Mouse (Mus musculus) 3T3-L1 (cell line): Measurements from ENCODE around the gene C1qc.

Experiments used
- DNase-seq: peaks from one replicate; pipeline ENCODE4 v3.0.0-alpha.2; 2015; ENCODE audit warnings: low read depth, low spot score

The C1qc gene

DNA sequence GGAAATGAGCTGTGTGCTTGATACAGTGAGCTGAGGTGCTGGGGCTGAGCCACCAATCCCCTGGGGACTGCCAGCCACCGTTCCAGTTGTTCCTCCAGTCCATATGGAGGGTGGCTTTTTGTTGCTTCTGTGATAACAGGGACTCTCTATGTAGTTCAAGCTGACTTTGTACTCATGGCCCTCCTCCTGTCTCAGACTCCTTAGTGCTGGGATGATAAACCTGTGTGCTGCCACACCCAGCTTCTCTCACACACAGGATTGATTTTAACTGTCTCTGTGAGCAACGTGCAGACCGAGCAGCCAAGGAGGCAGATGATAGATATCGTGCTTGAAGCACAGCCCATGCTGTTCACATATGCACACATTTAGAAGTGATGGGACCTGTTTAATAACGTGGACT is 40.7 kb downstream of the C1qc start:
- no peak for DNase-seq

DNA sequence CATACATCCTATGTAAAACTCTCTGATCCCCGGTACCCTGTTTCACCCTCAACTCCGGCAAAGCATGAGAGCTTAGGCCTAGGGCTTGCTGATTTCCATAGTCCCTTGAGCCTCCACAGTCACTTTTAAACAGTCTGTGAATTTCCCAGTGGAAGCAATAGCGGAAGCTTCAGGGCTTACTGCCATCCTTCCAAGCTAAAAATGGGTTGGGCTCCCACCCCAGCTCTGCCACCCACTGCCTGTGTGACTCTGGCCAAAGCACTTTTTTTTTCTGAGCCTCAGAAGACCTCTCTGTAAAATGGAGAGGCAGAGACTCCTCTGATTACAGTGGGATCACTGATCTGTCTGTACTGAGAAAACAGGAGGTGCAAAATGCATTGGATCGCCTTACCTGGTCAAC is 44.3 kb downstream of the C1qc start:
- no peak for DNase-seq

DNA sequence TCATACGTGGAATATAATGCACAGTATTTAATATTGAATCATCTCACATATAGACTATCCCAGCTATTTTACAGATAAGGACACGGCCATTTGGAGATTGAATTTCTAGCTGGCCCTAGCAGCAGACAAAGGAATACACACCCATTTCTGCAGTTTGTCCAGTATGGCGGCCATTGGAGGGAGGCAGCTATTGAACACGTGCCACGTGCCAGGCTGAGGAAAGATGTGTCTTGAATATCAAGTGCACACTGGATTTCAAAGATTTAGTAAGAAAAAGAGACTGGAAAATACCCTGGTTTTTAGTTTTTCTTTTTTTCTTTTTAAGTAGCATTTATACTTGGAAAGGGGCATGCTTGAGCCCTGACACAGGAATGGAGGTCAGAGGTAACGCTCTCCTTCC is 45.7 kb downstream of the C1qc start:
- DNase-seq = no peak

DNA sequence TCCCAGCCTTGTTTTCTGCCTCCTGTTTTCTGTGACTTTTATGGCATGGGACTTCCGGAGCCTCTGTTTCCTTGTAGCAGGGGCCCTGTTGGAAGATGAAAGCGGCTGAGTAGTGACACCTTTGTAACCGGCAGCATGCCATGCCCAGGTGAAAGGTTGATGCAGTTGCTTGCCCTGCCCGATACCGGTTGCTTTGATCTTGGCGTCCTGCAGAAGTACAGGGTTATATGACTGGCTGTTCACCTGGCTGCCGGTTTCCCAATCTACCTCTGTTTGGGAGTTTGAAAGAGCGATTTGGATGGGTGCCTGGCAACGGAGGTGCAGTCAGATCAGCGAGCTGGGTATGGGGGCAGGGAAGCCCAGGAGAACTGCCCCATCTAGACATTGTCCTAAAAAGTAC is 50.1 kb downstream of the C1qc start:
- no peak for DNase-seq

DNA sequence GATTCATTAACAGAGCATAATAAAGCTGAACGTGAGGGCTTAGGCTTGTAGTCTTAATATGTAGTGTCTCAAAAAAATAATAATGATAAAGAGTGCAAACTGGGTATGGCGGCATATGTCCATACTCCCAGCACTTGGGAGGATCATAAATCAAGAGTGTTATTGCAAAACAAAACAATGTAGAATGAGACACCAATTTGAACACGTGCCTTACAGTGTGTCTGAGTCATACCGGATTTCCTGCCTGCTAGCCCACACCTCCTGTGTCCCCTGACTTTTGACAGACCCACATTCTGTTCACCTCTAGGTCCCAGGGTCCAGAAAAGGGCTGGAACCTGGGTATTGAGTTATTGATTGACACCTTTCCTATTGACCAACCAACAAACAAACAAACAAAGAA is 50.8 kb downstream of the C1qc start:
- DNase-seq = peak; percentile 64

DNA sequence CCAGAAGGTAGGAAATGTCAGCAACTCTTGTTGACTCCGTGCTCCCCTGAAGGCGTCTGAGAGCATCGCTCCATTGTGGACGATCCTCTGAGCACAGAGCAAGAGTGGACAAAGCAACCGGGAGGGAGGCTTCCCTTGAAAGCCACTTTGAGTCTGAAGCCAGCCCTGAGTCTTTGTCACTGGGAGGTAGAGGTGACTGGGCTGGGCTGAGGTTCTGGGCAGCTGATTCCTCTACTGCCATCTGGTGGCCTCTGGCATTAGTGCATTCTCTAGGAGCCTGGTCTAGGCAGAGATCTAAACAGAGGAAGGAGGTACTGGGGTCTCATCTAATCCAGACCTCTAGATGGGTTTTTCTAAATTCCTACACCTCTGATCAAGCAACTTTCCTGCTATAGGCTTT is 51.8 kb downstream of the C1qc start:
- peak; percentile 92 for DNase-seq
